Mouse (Mus musculus): ENCODE measurements around the gene Cinp. TPM values are rescaled to one million over a fixed set of nuclear protein-coding genes. Genes with fewer than 3 reads are reported as not detected.
"Not testable (repeated sequence)": the region's sequence is repeated elsewhere in the genome, so short reads cannot be mapped to it uniquely, and the experiment has no call there.

The Cinp gene
- polyA plus RNA-seq, 1 experiment from 2014 or later, result 83.6 TPM

DNA sequence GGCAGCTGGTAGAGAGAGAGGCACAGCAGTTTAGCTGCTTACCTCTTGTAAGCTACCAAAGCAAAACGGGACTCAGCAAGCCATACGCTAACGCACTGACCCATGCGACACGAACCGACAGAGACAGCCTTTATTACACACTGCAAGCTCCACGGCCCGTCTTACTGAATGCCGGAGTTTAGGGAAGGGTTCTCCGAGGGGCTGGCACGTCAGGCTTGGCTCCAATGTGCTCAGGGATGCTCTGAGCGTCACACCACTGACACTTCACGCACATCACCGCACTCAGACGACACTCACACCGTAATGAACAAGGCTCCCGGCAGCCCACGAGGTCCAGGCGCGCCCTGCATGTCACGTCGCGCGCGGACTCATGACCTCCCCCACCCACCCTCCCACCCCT lies 339 bp downstream of the Cinp start:
- ATAC-seq (ENCODE audit: low FRiP score, low read depth), result peak; percentile 72

GRCm38 (mm10) chr12:110888106-110888505 lies 839 bp downstream of the Cinp start:
- Histone ChIP-seq H3K4me1 (replicated peaks) (peaks cover 23% of the 10 kb centered on the region), H3K4me3 (peak overlapping the region; percentile 79), H3K36me3 (peaks cover 4% of the 10 kb centered on the region; the same call in 1 of the 2 replicates), H3K9ac (peak overlapping the region; percentile 83), H3K27ac (replicated peaks) (no peak overlapping the region), H3K4me2 (peak overlapping the region; percentile 90), H3K27me3 (no peaks in the 10 kb centered on the region), H3K9me3 (no peaks in the 10 kb centered on the region)
- ATAC-seq (ENCODE audit: low FRiP score, low read depth), result no peak
- WGBS, result 48% methylated on average over 12 of the region's 12 CpGs

More for the DNA sequence above, 339 bp downstream of the Cinp start:
- Histone ChIP-seq H3K9me3 (no peaks in the 10 kb centered on the region), H3K27me3 (no peaks in the 10 kb centered on the region), H3K4me2 (peak overlapping the region; percentile 90), H3K27ac (replicated peaks) (peak overlapping the region; percentile 89), H3K4me3 (peak overlapping the region; percentile 79), H3K36me3 (peaks cover 2% of the 10 kb centered on the region; the same call in 1 of the 2 replicates), H3K4me1 (replicated peaks) (peaks cover 23% of the 10 kb centered on the region), H3K9ac (peak overlapping the region; percentile 83)
- under 1% methylated on average over 25 of the region's 25 CpGs for WGBS

DNA sequence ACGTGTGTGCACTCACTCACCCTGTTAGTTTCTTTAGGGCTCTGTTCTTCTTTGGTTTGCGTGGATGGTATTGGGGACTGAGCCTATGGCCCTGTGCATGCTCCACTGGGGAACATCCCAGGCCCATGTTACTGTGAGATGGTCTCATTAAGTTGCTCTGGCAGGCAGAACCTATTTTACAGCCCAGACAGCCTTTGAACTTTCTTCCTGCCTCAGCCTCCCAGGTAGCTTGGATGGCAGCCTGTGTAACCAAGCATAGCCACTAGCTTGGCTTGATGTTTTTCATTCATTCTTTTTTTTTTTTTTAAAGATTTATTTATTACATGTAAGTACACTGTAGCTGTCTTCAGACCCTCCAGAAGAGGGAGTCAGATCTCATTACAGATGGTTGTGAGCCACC lies 3.7 kb downstream of the Cinp start:
- peaks cover 18% of the 10 kb centered on the region for H3K4me1 ChIP-seq (replicated peaks)
- H3K4me2 ChIP-seq, result no peak overlapping the region
- no peak for ATAC-seq (ENCODE audit: low FRiP score, low read depth)
- no peaks in the 10 kb centered on the region for H3K27me3 ChIP-seq
- WGBS, result 98% methylated on average over 2 of the region's 2 CpGs
- no peak overlapping the region for H3K27ac ChIP-seq (replicated peaks)
- peaks cover 16% of the 10 kb centered on the region; the same call in 1 of the 2 replicates for H3K36me3 ChIP-seq
- no peak overlapping the region for H3K4me3 ChIP-seq
- no peaks in the 10 kb centered on the region for H3K9me3 ChIP-seq
- H3K9ac ChIP-seq, result no peak overlapping the region

GRCm38 (mm10) chr12:110882291-110882690 lies 6.7 kb downstream of the Cinp start:
- no peak overlapping the region for H3K4me2 ChIP-seq
- no peak overlapping the region for H3K4me3 ChIP-seq
- no peak overlapping the region for H3K9ac ChIP-seq
- H3K27me3 ChIP-seq, result no peaks in the 10 kb centered on the region
- no peaks in the 10 kb centered on the region for H3K9me3 ChIP-seq
- peaks cover 38% of the 10 kb centered on the region for H3K36me3 ChIP-seq
- ATAC-seq (ENCODE audit: low FRiP score, low read depth), result no peak
- WGBS, result 88% methylated on average over 7 of the region's 7 CpGs
- no peaks in the 10 kb centered on the region for H3K4me1 ChIP-seq (replicated peaks)
- no peak overlapping the region for H3K27ac ChIP-seq (replicated peaks)

GRCm38 (mm10) chr12:110875351-110875750 lies 13.6 kb downstream of the Cinp start:
- no peaks in the 10 kb centered on the region for H3K4me1 ChIP-seq (replicated peaks)
- no peaks in the 10 kb centered on the region for H3K9me3 ChIP-seq
- H3K27ac ChIP-seq (replicated peaks), result no peak overlapping the region
- WGBS, result 91% methylated on average over 2 of the region's 2 CpGs
- no peak overlapping the region for H3K9ac ChIP-seq
- H3K4me2 ChIP-seq, result no peak overlapping the region
- peaks cover 67% of the 10 kb centered on the region for H3K36me3 ChIP-seq
- H3K4me3 ChIP-seq, result no peak overlapping the region
- no peak for ATAC-seq (ENCODE audit: low FRiP score, low read depth)
- no peaks in the 10 kb centered on the region for H3K27me3 ChIP-seq

DNA sequence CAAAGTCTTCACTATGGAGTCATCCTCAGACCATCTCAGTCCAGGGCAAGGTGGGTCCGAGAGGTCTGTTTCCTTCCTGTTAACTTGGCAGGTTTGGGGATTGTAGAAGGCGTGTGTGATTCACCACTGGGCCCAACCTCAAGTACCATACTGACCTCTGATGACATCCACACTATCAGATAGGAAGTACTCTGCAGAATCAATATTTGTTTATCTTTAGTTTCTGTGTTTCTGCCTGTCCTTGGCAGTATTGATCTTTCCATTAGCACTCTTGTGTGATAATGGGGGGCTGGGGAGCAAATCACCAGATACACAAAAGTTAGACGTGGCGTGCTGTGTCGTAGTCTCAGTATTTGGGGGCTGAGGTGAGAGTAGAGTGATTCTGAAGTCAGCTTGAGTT lies 17.7 kb downstream of the Cinp start:
- no peaks in the 10 kb centered on the region for H3K4me1 ChIP-seq (replicated peaks)
- no peaks in the 10 kb centered on the region for H3K9me3 ChIP-seq
- H3K9ac ChIP-seq, result no peak overlapping the region
- ATAC-seq (ENCODE audit: low FRiP score, low read depth), result no peak
- WGBS, result 95% methylated on average over 5 of the region's 5 CpGs
- H3K27me3 ChIP-seq, result no peaks in the 10 kb centered on the region
- no peak overlapping the region for H3K4me3 ChIP-seq
- no peak overlapping the region for H3K4me2 ChIP-seq
- H3K36me3 ChIP-seq, result peaks cover 57% of the 10 kb centered on the region
- no peak overlapping the region for H3K27ac ChIP-seq (replicated peaks)

- Histone ChIP-seq H3K27ac (replicated peaks) (no peak overlapping the region), H3K27me3 (no peaks in the 10 kb centered on the region), H3K4me3 (no peak overlapping the region), H3K36me3 (peaks cover 50% of the 10 kb centered on the region), H3K9ac (no peak overlapping the region), H3K4me1 (replicated peaks) (no peaks in the 10 kb centered on the region), H3K4me2 (no peak overlapping the region), H3K9me3 (no peaks in the 10 kb centered on the region)
- WGBS, result 87% methylated on average over 4 of the region's 4 CpGs
- ATAC-seq (ENCODE audit: low FRiP score, low read depth), result no peak
Measured at GRCm38 (mm10) chr12:110870107-110870506, 18.8 kb downstream of the Cinp start.

DNA sequence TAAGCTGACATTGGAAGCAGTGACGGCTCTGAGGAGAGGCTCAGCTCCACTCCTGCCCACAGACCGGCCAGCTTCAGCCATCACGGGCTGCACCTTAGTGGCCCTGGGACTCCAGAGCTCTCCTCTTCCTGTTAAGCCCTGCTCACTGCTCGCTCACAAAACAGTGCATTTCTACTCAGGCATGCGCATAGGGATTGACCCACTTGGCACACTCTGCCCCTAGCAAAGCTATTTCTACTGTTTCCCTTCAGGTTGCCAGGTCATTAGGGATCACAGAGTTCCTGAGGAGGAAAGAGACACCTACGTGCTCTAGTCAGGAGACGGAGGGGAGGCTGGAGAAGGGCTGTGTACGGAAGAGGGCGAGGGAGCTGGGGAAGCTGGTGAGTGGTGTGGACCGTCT lies 23.0 kb downstream of the Cinp start:
- no peaks in the 10 kb centered on the region for H3K4me1 ChIP-seq (replicated peaks)
- H3K27me3 ChIP-seq, result no peaks in the 10 kb centered on the region
- H3K9ac ChIP-seq, result no peak overlapping the region
- H3K27ac ChIP-seq (replicated peaks), result no peak overlapping the region
- no peaks in the 10 kb centered on the region for H3K9me3 ChIP-seq
- no peak overlapping the region for H3K4me2 ChIP-seq
- no peak for ATAC-seq (ENCODE audit: low FRiP score, low read depth)
- WGBS, result 87% methylated on average over 10 of the region's 10 CpGs
- H3K36me3 ChIP-seq, result peaks cover 30% of the 10 kb centered on the region
- no peak overlapping the region for H3K4me3 ChIP-seq

GRCm38 (mm10) chr12:110865571-110865970 lies 23.4 kb downstream of the Cinp start:
- Histone ChIP-seq H3K4me3 (no peak overlapping the region), H3K4me1 (replicated peaks) (no peaks in the 10 kb centered on the region), H3K4me2 (no peak overlapping the region), H3K9ac (no peak overlapping the region), H3K9me3 (no peaks in the 10 kb centered on the region), H3K27me3 (no peaks in the 10 kb centered on the region), H3K27ac (replicated peaks) (no peak overlapping the region), H3K36me3 (peaks cover 30% of the 10 kb centered on the region)
- no peak for ATAC-seq (ENCODE audit: low FRiP score, low read depth)
- 32% methylated on average over 6 of the region's 6 CpGs for WGBS

- H3K9me3 ChIP-seq, result no peaks in the 10 kb centered on the region
- H3K4me1 ChIP-seq (replicated peaks), result no peaks in the 10 kb centered on the region
- ATAC-seq (ENCODE audit: low FRiP score, low read depth), result no peak
- no peak overlapping the region for H3K27ac ChIP-seq (replicated peaks)
- no peak overlapping the region for H3K9ac ChIP-seq
- no peak overlapping the region for H3K4me2 ChIP-seq
- H3K36me3 ChIP-seq, result peaks cover 30% of the 10 kb centered on the region
- no peaks in the 10 kb centered on the region for H3K27me3 ChIP-seq
- H3K4me3 ChIP-seq, result no peak overlapping the region
- 97% methylated on average over 6 of the region's 6 CpGs for whole genome bisulfite sequencing
Measured at GRCm38 (mm10) chr12:110864008-110864407, 24.9 kb downstream of the Cinp start.

GRCm38 (mm10) chr12:110861256-110861655 lies 27.7 kb downstream of the Cinp start:
- H3K4me1 ChIP-seq (replicated peaks), result no peaks in the 10 kb centered on the region
- H3K36me3 ChIP-seq, result peaks cover 16% of the 10 kb centered on the region
- 64% methylated on average over 7 of the region's 7 CpGs for WGBS
- no peak overlapping the region for H3K27ac ChIP-seq (replicated peaks)
- no peaks in the 10 kb centered on the region for H3K27me3 ChIP-seq
- no peak for ATAC-seq (ENCODE audit: low FRiP score, low read depth)
- H3K4me2 ChIP-seq, result no peak overlapping the region
- H3K9ac ChIP-seq, result no peak overlapping the region
- H3K9me3 ChIP-seq, result no peaks in the 10 kb centered on the region
- no peak overlapping the region for H3K4me3 ChIP-seq

- Histone ChIP-seq H3K9ac (no peak overlapping the region), H3K9me3 (no peaks in the 10 kb centered on the region), H3K27ac (replicated peaks) (no peak overlapping the region), H3K4me2 (no peak overlapping the region), H3K4me1 (replicated peaks) (no peaks in the 10 kb centered on the region), H3K36me3 (peaks cover 19% of the 10 kb centered on the region), H3K4me3 (no peak overlapping the region), H3K27me3 (no peaks in the 10 kb centered on the region)
- ATAC-seq (ENCODE audit: low FRiP score, low read depth), result no peak
Measured at GRCm38 (mm10) chr12:110860293-110860692, 28.7 kb downstream of the Cinp start.

- H3K27ac ChIP-seq (replicated peaks); H3K9me3 ChIP-seq; ATAC-seq (ENCODE audit: low FRiP score, low read depth); H3K4me1 ChIP-seq (replicated peaks); H3K27me3 ChIP-seq; H3K4me2 ChIP-seq; H3K9ac ChIP-seq; H3K4me3 ChIP-seq: not testable (repeated sequence)
- H3K36me3 ChIP-seq, result peaks cover 17% of the 10 kb centered on the region
- 96% methylated on average over 15 of the region's 15 CpGs for WGBS
Measured at GRCm38 (mm10) chr12:110858681-110859080, 30.3 kb downstream of the Cinp start.
